Mouse (Mus musculus) adrenal gland (tissue): ENCODE data around the gene Col1a1.

Experiments used
- intact Hi-C: fragments of 180-260 bp; cut with DNase I; formaldehyde crosslinking; loops from one replicate; pipeline ENCODE4 v1.15.1; 2025

The Col1a1 gene

DNA sequence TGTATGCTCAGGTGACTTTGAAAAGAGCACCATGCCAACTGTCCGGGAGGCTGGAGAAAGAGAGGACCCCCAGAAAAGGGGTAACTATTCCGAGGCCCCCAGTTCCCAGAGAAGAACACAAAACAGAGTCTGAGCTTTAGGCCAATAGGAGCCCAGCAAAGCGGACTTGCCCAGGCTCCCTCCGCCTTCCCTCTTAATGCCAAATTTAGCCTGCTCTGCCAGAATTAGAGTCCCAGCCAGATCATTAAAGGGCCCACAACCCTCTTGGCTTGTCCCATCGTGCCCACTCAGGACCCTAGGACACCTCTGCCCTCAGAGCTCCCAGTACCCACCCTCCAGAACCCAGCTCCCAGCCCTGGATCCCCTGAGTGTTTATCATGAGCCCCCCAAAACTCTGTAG lies 36.9 kb downstream of the Col1a1 start:
- intact Hi-C loops: no loop called here

DNA sequence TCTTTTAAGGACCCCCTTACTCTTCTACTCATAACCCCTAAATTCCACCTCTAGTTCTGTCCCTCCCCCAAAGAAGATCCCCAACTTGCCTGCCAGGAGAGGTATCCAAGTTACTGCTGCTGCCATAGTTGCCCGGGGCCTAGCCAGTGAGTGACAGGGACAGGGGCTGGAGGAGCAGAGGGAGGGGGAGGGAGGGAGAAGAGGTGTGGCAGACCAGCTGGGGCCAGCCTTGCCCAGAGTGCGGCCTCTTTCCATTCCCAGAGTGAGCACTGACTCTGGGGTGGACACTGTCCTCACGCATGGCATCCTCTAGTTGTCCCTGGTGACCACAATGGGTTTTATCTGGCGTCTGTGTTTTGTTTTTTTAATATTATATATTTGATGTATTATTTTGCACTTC lies 37.3 kb downstream of the Col1a1 start:
- intact Hi-C loops: no loop called here

DNA sequence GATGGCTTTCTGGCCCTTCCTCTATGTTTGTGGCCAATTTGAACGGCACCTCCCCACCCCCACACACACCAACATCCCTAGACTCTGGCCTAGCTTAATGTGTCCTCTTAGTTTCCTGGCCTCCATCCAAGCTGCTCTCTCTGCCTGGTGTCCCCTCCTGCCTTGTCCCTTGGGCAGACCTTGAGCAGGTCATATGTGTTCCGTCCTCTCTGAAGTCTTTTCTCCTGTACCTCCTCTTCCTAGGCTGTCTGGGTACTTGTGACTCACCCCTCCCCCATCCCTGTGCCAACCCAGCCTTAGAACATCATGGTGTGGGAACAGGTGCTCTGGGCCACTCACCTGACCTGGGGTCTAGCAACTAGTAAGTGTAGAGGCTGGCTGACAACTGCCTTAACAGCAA lies 38.9 kb downstream of the Col1a1 start:
- intact Hi-C loops: no loop called here

DNA sequence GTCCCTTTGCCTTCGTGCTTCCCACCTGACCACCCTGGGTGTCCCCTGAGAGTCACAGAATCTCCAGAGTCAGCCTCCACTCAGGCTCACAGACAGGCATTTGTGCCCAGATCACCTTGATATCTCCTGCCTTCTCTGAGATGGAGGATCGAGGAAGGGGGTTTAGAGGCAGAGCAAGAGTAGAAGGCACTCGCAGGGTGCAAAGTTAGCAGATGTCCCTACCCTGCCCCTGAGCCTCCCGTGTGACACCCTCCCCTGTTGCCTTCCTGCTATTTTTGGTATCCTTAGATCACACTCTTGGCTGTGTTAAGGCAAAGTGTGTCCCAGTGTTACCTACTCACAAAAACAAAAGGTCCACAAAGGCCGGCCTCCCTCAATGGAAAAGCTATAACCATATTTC lies 40.2 kb downstream of the Col1a1 start, which contains the start of gene Sgca:
TSS of gene Sgca (minus strand) at position 129 of the 400 bp plus-strand sequence.
- intact Hi-C loops: no loop called here

DNA sequence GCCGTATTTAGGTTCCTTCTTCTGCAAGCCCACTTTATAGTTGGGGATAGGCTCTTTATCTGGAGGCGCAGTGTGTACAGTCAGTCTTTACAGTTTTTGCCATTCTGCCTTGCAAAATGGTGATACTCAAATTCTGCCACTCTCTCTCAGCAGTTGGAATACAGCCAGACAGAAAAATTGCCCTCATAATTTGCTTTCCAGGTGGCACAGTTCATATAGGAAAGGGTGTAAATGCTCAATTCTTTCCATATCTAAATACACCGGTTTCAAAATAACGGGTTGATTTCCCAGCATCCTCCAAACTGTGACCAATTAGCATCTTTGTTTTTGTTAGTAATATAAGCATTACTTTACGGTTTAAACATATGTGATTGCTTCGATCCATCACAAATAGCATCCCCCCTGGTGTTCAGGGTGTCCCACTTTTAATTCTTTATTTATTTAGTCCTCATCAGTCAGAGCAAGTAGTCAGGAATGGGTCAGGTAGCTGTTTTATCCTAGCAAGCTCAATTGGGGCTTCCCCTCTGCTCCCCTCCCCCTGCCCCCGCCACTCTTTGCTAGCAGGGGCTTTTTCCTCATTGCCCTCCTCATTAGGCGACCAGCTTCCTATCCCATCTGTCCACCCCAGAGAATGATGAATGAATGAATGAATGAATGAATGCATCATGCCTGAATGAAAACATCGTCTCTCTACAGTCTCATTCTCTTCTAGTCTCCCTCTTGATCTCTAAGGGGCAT lies 42.3 kb downstream of the Col1a1 start:
- intact Hi-C loops: loop anchor here (2.0 kb wide), 1 partner anchor 22 kb away; no protein-coding TSS in a partner anchor

DNA sequence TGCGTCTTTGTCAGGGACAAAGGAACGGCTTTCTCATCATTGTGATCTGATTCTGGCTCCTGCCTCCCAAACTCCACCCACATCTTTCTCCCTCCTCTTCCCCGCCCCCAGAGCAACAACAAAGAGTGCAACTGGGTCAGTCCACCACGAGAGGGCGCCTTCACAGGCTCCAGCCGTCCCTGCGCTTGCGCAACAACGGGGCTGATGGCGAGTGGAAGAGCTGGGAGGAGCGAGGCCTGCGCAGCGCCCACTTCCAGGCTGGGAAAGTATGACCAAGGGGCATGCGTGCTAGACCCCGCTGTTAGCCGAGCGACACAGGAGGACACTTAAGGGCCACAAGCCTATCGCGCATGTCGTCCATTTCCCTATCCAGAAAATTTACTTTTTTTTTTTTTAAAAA lies 42.9 kb downstream of the Col1a1 start:
- intact Hi-C loops: loop anchor here (2.0 kb wide), 1 partner anchor 22 kb away; no protein-coding TSS in a partner anchor

DNA sequence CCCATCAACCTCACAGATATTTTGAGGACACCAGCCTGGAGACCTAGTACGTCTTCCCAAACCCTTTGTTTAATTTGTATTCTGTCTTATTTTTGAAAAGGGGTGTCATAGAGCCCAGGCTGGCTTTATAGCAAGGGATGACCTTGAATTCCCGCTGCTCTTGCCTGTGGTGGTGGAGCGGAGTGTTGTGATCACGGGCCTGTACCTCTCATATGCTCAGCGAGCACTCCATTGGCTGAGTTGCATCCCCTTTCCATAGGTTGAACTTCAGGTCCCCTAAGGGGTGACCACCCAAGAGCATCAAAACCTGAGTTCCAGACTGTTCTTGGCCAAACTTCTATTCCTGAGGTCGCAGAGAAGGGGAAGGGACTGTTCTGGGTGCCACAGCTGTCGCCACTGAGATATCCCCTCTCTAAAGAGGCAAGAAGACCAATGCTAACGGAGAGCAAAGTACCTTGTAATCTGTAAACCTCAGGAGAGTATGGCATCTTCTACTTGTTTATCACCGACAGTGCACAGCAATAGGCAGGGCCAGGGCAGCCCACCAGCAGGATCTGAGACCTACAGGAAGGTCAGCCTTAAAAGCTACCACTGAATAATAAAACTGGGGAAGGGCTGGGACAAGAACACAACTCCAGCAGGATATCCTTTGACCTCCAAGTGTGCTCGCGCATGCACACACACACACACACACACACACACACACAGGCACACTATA lies 43.6 kb downstream of the Col1a1 start:
- intact Hi-C loops: loop anchor here (2.0 kb wide), 1 partner anchor 21 kb away; no protein-coding TSS in a partner anchor

DNA sequence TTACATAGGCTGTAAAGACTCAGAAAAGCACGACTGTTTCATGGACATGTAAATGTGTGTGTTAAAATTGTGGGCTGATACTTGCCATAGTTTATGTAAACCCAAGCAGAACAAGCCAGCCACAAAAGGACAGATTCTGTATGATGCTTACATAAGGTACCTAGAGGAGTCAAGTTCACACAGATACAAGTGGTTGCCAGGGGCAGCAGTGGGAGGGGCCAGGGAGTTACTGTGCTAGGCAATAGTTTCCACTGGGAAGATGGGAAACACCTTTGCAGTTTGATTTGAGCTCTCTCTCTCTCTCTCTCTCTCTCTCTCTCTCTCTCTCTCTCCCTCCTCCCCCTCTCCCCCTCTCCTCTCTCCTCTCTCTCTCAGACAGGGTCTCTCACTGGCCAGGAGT lies 49.1 kb downstream of the Col1a1 start:
- intact Hi-C loops: no loop called here

DNA sequence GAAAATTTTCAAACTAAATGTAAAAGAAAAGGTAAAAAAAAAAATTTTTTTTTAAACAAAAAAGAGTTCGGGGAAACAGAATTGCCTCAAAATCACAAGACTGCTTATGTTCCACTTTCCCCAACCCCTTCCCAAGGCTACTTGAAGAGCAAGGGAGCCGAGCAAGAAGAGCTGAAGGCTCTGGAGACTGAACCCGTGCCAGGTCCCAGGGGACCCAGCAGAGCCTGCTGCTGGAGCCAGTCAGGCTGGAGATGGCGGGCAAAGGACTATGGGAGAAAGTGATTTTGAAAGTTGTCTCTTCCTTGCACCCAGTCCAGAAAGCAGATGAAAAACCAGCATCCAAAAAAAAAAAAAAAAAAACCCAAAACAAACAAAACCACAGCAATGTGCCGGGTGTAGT lies 49.8 kb downstream of the Col1a1 start:
- intact Hi-C loops: no loop called here

DNA sequence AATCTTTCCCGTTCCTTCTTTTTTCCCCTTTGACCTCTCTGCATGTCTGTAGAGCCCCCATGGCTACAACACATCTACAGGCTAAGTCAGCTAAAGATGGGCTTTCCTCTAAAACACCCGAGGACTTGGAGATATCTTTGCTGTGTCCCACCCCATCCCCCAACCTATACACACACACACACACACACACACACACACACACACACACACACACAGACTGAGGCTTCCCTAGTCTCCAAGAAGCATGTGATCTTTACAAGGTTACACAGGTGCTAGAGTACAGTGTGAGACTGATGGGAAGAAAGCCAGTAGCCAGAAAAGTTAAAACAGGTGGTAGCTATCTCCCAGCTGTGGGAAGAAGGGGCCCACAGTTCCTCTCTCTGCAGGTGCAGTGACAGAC lies 50.4 kb downstream of the Col1a1 start:
- intact Hi-C loops: no loop called here

DNA sequence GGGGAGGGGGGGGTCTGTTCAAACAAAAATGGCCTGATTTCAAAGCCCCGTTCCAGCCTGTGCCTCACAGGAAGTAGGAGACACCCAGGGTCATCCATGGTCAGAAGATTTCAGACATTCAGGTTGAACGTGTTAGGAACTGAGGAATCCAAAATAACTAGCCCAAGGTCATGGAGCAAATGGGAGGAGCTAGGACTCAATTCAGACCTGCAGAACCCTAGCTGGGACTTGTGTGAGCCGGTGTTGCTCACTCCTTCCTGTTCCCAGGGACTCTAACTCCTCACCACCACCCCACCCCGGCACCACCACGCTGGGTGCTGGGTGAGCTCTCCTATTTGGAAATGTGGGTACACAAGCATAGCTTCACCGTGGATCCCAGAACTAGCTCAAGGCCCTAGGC lies 51.3 kb downstream of the Col1a1 start:
- intact Hi-C loops: no loop called here

DNA sequence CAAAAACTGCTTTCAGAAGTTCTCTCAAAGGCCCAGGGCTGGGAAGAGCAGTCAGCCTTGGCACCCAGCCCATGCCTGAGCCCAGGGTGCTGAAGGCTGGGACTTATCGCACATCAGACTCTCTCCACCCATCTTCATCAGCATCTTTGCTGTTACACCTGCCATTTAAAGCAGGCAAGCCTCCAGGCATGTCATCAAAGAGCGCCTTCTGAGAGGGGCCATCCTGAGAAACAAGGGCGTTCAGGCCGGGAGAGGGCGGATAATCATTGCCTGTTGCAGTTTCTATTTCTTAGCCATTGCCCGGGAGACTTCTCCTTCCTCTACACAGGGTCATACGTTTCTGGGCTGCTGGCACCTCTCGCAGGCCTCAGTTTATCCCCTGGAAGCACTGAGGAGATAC lies 51.8 kb downstream of the Col1a1 start:
- intact Hi-C loops: no loop called here

DNA sequence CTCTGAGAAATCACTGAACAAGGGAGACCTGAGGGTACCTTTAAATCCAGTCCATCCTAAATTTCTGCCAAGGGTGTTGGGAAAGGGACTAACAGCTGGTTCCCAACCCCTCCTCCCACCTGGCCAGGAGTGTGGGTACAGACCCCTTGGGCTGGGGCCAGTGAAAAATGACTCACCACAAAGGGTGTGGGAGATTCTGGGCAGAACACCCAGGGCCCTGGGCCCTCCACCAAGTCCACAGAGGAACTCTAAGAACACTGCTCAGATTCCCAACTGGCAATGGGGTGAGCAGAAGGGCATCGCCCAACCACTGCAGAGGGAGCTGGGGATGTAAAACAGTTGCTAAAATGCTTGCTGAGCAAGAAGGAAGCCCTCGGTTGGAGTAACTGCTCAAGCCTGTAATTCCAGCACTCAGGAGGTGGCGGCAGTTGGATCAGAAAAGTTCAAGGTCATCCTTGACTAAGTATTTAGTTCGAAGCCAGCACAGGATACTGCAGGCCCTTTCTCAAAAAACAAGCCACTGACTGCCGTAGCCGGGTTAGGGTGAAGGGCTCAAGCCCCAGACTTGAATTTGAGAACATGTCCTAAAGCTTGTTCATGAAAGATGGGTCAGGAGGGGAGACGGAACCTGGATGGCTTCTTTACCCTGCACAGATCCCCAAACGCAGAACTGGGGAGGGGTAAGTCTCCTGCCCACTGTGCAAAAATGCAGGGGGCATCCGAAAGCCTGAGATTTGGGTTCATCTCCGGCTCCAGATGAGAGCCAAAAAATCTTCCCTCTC lies 52.9 kb downstream of the Col1a1 start:
- intact Hi-C loops: no loop called here

DNA sequence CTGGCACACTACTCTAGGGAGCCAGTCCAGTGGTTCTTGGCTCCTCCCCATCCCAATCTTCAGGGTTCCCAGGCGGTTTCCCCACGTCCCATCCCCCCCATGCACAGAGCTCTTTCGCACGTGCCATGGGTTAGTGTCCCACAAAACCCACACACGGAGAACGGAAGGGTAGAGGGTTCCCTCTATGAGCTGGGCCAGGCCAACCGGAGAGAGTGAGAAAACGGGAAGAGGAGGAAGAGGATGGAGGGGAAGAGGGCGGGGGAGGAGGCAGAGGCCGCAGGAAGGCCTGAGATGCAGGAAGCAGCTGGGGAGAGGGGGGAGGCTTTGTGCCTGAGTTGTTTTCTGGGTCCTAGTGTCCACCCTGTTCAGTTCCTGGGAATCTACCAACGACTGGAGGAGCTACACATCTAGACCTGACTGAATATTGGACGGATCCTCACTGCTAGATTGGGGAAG lies 53.6 kb downstream of the Col1a1 start:
- intact Hi-C loops: no loop called here

DNA sequence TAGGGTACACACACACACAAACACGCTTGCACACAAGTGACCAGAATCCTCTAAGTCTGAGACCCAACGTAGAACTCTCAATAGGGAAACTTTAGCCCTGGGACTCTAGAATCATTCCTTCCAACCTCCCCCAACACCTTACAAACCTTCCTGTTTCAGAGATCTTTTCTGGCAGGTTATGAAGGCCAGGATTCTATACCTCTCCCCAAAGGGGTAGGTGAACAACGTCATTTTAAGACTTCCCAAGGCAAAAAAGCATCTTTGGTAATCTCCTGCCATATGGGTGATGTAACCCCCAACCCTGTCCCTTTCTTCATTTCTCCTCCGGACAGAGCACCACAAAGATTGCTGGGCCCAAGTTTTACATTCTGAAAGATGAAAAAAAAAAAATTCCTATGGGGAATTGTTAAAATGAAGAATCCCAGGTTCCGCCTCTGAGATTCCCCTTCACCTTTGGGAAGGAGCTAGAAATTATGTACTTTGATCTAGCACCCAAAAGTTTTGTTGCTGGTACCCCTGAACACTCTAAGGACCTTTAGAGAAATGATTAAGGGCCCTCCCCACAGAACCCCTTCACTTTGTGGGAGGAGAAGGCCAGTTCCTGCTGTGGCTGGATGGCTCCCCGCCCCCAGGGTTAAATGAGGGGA lies 54.2 kb downstream of the Col1a1 start:
- intact Hi-C loops: no loop called here

DNA sequence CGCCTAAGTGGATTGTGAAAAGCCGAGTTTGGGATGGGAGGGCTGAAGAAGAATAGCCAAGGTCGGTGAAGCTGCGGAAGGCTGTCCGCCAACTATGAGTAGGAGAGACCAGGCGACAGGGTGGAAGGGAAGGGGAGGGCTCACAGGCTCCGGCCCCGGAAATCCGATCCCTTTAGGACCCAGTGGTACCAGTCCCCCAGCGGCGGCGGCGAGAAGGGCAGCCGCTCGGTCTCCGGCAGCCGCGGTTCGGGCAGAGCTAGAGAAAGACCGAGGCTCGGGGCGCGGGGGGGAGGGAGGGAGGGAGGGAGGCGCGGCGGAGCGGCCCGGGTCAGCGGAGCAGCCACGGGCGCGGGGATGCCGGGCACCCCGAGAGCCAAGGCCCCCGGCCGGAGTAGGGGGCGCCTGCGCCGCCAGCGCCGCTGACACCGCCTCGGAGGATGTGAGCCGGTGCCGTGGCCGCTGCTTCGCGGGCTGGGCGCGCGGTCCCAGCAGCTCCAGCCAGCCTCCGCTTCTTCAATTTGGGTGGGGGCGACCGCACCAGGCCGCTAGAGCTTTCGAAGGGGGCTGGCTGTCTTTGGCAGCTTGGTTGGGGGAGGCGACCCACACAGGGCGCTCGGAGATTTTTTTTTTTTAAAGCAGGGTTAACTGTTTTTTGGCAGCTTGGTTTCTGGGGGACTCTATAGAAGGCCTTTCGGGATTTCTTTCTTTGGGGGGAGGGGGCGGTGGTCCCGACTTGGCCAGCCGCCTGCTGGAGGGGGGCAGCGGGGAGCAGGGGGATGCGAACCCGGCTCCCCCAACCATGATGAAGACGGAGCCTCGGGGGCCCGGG lies 54.9 kb downstream of the Col1a1 start, which contains the start of gene Ppp1r9b:
TSS of gene Ppp1r9b (plus strand) at position 287 of the 829 bp plus-strand sequence.
- intact Hi-C loops: no loop called here

DNA sequence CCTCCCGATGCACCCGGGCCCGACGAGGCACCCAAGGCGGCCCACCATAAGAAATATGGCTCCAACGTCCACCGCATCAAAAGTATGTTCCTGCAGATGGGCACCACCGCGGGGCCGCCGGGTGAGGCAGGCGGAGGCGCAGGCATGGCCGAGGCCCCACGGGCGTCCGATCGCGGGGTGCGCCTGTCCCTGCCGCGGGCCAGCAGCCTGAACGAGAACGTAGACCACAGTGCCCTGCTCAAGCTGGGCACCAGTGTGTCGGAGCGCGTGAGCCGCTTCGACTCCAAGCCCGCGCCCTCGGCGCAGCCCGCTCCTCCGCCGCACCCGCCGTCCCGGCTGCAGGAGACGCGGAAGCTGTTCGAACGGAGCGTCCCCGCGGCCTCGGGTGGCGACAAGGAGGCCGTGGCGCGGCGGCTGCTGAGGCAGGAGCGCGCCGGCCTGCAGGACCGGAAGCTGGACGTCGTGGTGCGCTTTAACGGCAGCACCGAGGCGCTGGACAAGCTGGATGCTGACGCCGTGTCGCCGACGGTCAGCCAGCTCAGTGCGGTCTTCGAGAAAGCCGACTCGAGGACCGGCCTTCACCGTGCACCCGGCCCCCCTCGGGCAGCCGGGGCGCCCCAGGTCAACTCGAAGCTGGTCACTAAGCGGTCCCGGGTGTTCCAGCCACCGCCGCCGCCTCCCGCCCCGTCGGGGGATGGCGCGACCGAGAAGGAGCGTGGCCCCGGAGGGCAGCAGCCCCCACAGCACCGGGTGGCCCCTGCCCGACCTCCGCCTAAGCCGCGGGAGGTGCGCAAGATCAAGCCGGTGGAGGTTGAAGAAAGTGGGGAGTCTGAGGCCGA lies 55.8 kb downstream of the Col1a1 start:
- intact Hi-C loops: no loop called here

DNA sequence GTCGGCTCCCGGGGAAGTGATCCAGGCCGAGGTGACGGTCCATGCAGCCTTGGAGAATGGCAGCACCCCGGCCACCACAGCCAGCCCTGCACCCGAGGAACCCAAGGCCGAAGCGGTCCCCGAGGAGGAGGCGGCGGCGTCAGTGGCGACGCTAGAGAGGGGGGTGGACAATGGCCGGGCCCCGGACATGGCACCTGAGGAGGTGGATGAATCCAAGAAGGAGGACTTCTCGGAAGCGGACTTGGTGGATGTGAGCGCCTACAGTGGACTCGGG lies 56.4 kb downstream of the Col1a1 start:
- intact Hi-C loops: no loop called here

DNA sequence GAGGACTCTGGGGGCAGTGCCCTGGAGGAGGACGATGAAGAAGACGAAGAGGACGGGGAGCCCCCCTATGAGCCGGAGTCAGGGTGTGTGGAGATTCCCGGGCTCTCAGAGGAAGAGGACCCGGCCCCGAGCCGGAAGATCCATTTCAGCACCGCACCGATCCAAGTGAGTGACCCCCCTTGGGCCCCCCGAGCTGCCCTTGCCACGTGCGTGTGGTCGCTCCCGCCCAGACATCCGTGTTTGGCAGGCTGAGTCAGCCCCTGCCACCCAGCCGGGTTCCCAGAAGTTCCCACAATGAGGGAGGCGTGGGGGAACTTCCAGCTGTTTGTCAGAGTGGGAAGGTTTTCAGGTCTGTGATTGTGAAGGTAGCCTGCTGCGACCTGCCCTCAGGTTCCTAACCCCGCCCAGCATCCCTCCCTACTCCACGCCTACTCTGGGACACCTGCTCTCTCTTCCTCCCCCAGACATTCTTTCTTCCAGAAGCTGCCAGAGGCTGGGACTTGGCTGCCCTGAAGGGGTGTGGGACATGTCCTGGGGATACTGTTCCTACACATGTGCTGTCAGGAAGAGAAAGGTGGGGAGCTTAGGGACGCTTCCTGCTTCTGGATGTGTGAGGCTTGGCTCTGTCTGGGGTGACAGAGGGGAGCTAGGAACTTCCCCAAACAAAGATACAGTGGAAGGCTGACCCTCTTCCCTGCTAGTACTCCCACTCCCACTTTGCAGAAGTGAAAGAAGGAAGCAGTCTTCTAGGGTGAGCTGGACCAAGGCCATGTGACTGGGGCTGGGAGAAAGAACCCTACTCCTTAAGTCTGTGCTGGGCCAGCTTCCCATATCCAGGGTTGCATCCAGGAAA lies 57.0 kb downstream of the Col1a1 start:
- intact Hi-C loops: no loop called here
